Mouse (Mus musculus) embryo, embryonic 10.5 days (tissue): Measurements from ENCODE around the gene Smco1.

ENCODE experiments used
- DNase-seq: peaks from one replicate; pipeline ENCODE4 v3.0.0-alpha.2; 2015; ENCODE audit warnings: low spot score

Gene Smco1

GRCm38 (mm10) chr16:32311970-32312369 lies 40.7 kb downstream of the Smco1 start:
- DNase-seq, result no peak

- peak; percentile 19 for DNase-seq
Measured at GRCm38 (mm10) chr16:32312386-32312785, 41.1 kb downstream of the Smco1 start.

- peak; percentile 14 for DNase-seq
Measured at GRCm38 (mm10) chr16:32312859-32313258, 41.6 kb downstream of the Smco1 start.

DNA sequence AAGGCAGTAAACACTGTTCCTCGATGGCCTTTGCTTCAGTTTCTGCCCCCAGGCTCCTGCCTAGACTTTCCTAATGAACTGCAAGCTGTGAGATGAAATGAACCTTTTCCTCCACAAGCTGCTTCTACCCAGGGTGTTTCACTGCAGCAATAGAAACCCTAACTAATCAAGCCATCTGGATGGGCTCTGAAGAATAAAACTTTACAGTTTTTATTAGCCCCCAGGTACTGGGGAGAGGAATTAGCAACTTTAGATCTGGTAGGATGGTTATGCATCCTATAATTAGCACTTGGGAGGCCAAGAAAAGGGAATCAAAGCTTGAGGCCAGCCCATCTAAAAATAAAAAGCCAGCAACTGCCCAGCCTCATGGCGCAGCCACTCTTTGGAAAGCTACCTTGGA lies 45.3 kb downstream of the Smco1 start:
- no peak for DNase-seq

GRCm38 (mm10) chr16:32323953-32324352 lies 52.7 kb downstream of the Smco1 start:
- no peak for DNase-seq
